Mouse (Mus musculus) E14TG2a.4 (cell line): Measurements from ENCODE around the gene Anapc2.

Source experiments
- CTCF ChIP-seq: conservative IDR thresholded peaks from 2 replicates; pipeline ENCODE4 v1.5.1; 2014; ENCODE audit warnings: low read length
- NANOG ChIP-seq: IDR thresholded peaks from 2 replicates; pipeline ENCODE4 v1.6.1; 2014; ENCODE audit warnings: borderline replicate concordance, low read length, mixed read lengths
- POU5F1 ChIP-seq: IDR thresholded peaks from 2 replicates; pipeline ENCODE4 v1.6.1; 2014; ENCODE audit warnings: low read length, borderline replicate concordance

- TF ChIP-seq CTCF = no peak
- no peak for TF ChIP-seq POU5F1
- TF ChIP-seq NANOG = no peak
These were observed 25.8 kb downstream of the Anapc2 start for GRCm38 (mm10) chr2:25298046-25298445.
